Mouse (Mus musculus): ENCODE results near the gene Des. TPM values are rescaled to one million over a fixed set of nuclear protein-coding genes. Genes with fewer than 3 reads are reported as not detected.

Des gene
- polyA plus RNA-seq, 1 experiment from 2014 or later = not detected

GRCm38 (mm10) chr1:75338091-75338694 is 21.9 kb upstream of the Des start:
- H3K27ac ChIP-seq = no peak overlapping the region
- no peak overlapping the region for H3K4me3 ChIP-seq (ENCODE audit: inconsistent target)
- no peaks in the 10 kb centered on the region for H3K79me2 ChIP-seq (ENCODE audit: inconsistent target)
- no peaks in the 10 kb centered on the region for H3K36me3 ChIP-seq (ENCODE audit: inconsistent target)
- 34% methylated on average over 11 of the region's 11 CpGs for WGBS (ENCODE audit: missing documents)

- H3K36me3 ChIP-seq (ENCODE audit: inconsistent target) = no peaks in the 10 kb centered on the region
- no peak overlapping the region for H3K27ac ChIP-seq
- no peak overlapping the region for H3K4me3 ChIP-seq (ENCODE audit: inconsistent target)
- H3K79me2 ChIP-seq (ENCODE audit: inconsistent target) = no peaks in the 10 kb centered on the region
- 93% methylated on average over 9 of the region's 9 CpGs for WGBS (ENCODE audit: missing documents)
Measured at GRCm38 (mm10) chr1:75339337-75339736, 20.8 kb upstream of the Des start.

DNA sequence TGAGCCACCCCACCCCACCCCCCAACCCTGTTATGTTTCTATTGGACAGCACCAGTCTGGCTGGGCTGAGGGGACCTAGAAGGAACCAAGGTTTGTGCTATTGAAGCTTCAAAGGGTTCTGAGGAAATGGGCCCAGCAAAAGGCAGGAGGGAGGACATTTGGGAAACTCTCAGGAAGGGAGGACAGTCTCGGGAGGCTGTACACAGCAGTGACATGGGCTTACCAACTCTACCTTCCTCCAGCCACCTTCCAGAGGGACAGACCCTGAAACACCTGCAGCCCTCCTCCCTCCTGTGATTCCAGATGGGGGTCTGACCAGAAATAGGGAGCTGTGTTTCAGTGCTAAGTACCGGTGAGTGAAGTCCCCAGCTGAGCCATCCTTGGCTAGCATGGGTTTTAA is 19.6 kb upstream of the Des start:
- H3K36me3 ChIP-seq (ENCODE audit: inconsistent target) = no peaks in the 10 kb centered on the region
- H3K79me2 ChIP-seq (ENCODE audit: inconsistent target) = no peaks in the 10 kb centered on the region
- H3K27ac ChIP-seq = no peak overlapping the region
- H3K4me3 ChIP-seq (ENCODE audit: inconsistent target) = no peak overlapping the region
- 85% methylated on average over 2 of the region's 2 CpGs for WGBS (ENCODE audit: missing documents)

- H3K36me3 ChIP-seq (ENCODE audit: inconsistent target) = no peaks in the 10 kb centered on the region
- H3K4me3 ChIP-seq (ENCODE audit: inconsistent target) = no peak overlapping the region
- H3K27ac ChIP-seq = no peak overlapping the region
- WGBS (ENCODE audit: missing documents) = 3% methylated on average over 7 of the region's 8 CpGs
- no peaks in the 10 kb centered on the region for H3K79me2 ChIP-seq (ENCODE audit: inconsistent target)
Measured at GRCm38 (mm10) chr1:75342874-75343416, 17.2 kb upstream of the Des start.

DNA sequence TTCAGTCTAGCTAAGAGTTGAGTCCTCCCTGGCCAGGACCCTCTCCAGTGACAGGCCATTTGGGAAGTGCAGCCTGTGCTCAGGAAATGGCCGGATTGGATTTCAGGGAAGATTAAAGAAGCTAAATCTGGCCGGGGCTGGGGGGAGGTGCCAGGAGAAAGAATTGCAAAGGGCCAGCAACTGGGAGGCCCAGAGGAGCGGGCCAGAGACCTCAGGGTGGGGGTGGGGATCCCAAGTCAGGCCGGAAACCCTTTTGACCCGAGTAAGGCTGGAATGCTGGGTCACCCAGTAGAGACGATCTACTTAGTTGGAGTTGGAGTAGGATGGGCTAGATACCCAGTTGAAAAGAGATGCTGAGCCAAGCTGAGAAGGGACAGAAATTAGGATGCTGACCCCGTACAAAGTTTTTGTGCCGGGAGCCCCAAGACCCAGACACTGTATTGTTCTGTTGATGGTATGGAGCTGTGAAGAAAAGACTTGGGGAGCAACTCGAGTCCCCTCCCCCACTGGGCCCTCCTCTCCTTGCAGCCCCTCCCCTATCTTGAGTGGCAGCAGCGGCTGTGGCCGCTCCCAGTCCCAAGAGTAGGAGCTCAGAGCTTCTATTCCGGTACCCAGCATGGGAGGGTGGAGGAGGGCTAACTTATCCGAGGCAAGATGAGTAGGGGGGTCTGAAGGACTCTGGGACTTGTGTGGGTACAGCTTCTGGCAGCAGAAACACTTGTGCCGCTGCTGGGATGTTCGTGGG is 15.7 kb upstream of the Des start:
- WGBS (ENCODE audit: missing documents) = 48% methylated on average over 15 of the region's 15 CpGs
- Histone ChIP-seq H3K27ac (no peak overlapping the region), H3K79me2 (ENCODE audit: inconsistent target) (no peaks in the 10 kb centered on the region)

DNA sequence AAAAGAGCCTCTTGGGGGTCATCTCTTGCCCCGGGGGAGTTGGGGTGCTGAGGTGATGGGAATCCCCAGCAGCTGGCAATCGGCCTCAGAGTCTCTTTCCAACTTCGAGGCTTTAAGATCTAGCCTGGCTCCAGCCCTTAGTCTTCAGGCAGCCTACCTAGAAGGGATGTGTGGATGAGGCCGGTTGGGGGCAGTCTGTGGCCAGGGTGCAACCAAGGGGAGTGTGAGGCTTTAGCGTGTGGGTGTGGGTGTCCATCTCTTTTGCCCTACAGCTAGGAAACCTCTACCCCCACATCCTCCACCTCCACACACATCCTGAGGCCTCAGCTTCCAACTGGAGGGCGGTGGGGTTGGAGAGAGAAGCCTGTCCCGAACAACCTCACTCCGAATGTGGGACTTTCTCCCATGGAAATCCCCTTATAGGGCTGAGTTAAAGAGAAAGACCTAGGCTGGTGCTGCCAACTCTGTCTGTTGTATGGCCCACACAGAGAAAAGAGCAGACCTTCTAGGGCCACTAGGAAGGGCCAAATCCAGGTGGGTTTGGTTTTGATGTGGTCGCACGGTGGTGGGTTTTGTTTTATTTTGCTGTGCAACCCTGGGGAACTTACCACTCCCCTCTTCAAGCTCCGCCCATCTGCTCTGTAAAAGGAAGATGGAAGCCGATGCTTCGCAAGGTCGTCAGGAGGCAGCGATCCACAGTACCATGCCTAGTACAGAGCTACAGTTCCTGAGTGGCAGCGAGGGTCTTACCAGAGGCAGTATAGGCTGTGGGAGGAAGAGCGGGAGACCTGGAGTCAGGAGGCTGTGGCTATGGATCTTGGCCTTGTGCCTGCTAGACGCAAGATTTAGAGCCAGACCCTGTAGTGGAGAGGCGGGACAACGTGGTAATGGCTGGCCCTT is 14.8 kb upstream of the Des start:
- H3K4me3 ChIP-seq (ENCODE audit: inconsistent target) = no peak overlapping the region
- no peaks in the 10 kb centered on the region for H3K36me3 ChIP-seq (ENCODE audit: inconsistent target)
- no peaks in the 10 kb centered on the region for H3K79me2 ChIP-seq (ENCODE audit: inconsistent target)
- no peak overlapping the region for H3K27ac ChIP-seq
- WGBS (ENCODE audit: missing documents) = 73% methylated on average over 20 of the region's 20 CpGs

More for the DNA sequence above, 15.7 kb upstream of the Des start:
- H3K36me3 ChIP-seq (ENCODE audit: inconsistent target) = no peaks in the 10 kb centered on the region
- no peak overlapping the region for H3K4me3 ChIP-seq (ENCODE audit: inconsistent target)

DNA sequence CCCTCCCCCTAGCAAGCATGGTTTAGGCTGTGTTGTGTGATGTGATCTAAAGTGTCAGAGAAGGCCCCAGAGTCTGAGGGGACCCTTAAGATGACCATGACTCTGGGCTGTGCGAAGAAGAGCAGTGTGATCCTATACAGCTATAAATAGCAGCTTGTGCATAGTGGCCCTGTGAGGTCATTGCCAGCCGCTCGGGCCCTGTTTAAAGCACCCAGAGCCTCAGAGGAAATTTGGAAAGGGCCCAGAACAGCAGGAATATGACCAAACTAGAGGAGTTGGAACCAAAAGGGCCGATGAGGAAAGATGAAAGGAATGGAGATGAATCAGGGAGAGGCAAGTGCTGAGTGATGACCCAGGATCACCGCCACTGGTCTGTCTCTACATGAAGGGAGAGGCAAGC is 12.8 kb upstream of the Des start:
- Histone ChIP-seq H3K27ac (no peak overlapping the region), H3K79me2 (ENCODE audit: inconsistent target) (no peaks in the 10 kb centered on the region)
- 90% methylated on average over 5 of the region's 5 CpGs for WGBS (ENCODE audit: missing documents)

DNA sequence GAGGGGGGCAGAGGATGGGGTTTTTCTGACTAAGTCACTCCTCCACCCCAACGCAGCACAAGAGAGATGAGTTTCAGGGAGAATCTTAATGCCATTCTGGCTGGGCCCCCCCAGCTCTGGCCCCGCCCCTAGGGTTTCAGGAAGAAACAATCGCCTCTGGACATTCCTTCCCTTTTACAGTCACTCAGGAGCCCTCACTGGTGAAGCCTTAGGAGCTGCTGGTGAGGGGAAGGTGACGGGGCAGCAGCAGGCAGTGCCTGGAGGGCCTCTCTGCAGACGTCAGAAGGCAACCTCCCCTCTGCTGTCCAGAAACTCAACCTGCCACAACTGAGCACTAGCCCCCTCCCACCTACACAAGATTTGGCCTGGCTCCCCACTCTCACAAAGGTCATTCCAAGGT is 10.9 kb upstream of the Des start:
- H3K27ac ChIP-seq = no peak overlapping the region
- 68% methylated on average over 5 of the region's 5 CpGs for WGBS (ENCODE audit: missing documents)
- no peak overlapping the region for H3K4me3 ChIP-seq (ENCODE audit: inconsistent target)
- no peaks in the 10 kb centered on the region for H3K36me3 ChIP-seq (ENCODE audit: inconsistent target)
- no peaks in the 10 kb centered on the region for H3K79me2 ChIP-seq (ENCODE audit: inconsistent target)

More for the DNA sequence above, 12.8 kb upstream of the Des start:
- Histone ChIP-seq H3K36me3 (ENCODE audit: inconsistent target) (no peaks in the 10 kb centered on the region), H3K4me3 (ENCODE audit: inconsistent target) (no peak overlapping the region)

DNA sequence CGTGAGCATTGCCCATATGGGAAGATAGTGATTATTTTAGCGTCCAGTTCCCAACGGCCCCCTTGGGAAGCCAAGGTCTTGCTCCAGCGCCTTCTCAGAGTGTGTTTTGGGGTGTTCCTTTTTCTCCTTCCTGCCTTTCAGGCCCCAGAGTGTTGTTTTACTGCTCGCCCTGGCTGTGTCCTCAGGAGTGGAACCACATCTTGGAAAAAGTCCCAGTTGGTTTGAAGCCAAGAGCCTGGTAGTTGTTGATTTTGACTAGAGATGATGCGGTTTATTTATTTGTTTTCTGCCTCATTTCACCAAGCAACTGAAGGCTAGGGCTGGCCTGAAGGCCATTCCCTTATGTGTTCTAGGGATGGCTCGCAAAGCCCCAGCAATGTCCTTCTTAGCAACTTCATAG is 2.9 kb upstream of the Des start:
- H3K36me3 ChIP-seq (ENCODE audit: inconsistent target) = no peaks in the 10 kb centered on the region
- H3K4me3 ChIP-seq (ENCODE audit: inconsistent target) = no peak overlapping the region
- 71% methylated on average over 7 of the region's 7 CpGs for WGBS (ENCODE audit: missing documents)
- H3K27ac ChIP-seq = no peak overlapping the region
- H3K79me2 ChIP-seq (ENCODE audit: inconsistent target) = no peaks in the 10 kb centered on the region

DNA sequence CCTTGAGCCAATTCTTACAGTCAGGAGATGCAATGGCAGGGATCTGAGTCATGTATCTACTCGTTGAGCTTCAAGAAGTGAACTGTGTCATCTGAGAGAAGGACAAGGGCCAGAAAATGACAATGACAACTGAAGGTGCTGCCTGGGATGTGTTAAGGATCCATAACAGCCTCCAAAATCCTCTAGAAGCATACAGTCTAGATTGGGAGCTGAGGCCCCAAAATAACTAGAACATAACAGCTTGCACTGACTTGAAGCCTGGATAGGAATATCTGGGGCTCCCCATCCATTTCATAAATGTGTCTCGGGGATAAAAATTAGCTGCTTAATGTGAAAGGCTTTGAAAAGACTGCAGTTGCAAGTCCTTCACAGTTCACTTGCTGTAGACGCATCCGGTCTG is 2.1 kb upstream of the Des start:
- Histone ChIP-seq H3K4me3 (ENCODE audit: inconsistent target) (no peak overlapping the region), H3K27ac (no peak overlapping the region), H3K36me3 (ENCODE audit: inconsistent target) (no peaks in the 10 kb centered on the region), H3K79me2 (ENCODE audit: inconsistent target) (no peaks in the 10 kb centered on the region)
- 89% methylated on average over 4 of the region's 4 CpGs for WGBS (ENCODE audit: missing documents)

GRCm38 (mm10) chr1:75359346-75359745 is 783 bp upstream of the Des start:
- no peaks in the 10 kb centered on the region for H3K36me3 ChIP-seq (ENCODE audit: inconsistent target)
- H3K79me2 ChIP-seq (ENCODE audit: inconsistent target) = no peaks in the 10 kb centered on the region
- H3K4me3 ChIP-seq (ENCODE audit: inconsistent target) = no peak overlapping the region
- WGBS (ENCODE audit: missing documents) = 82% methylated on average over 12 of the region's 13 CpGs
- no peak overlapping the region for H3K27ac ChIP-seq

DNA sequence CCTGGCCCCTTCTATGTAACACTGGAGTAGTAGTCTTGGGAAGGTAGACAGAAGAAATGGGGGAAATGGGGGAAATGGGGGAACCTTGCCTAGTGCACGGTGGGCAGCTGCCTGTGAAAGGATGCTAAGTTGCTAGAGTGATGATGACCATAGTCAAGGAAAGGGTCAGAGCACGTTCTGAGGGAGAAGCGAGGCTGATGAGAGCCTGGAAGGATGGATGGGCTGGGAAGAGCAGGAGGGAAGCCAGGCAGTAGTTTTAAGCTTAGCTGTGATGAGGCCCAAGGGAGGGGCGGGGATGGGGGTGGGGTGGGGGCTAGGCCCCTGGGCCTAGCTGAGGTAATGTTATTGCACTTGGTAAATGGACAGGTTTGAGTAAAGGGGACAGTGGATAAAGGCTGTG is 994 bp downstream of the Des start:
- WGBS (ENCODE audit: missing documents) = 71% methylated on average over 4 of the region's 4 CpGs
- Histone ChIP-seq H3K4me3 (ENCODE audit: inconsistent target) (no peak overlapping the region), H3K27ac (no peak overlapping the region), H3K79me2 (ENCODE audit: inconsistent target) (no peaks in the 10 kb centered on the region), H3K36me3 (ENCODE audit: inconsistent target) (no peaks in the 10 kb centered on the region)

DNA sequence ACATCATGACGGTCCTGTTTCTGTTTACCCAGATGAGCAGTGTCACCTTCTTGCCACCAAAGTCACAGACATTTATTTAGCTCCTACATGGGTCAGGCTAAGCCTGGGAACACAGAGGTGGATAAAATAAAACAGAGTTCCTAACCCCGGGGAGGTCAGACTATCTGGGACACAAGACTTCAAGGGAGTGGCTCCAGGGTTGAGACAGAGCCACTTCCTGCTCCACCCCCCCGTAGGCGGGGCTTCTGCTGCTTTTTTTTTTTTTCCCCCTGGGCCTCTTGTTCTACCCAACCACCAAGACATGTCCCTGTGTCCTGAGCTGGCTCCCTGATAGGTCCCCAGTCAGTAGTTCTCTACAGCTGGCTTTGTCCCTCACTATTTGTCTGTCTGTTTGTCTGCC is 1.6 kb downstream of the Des start:
- no peaks in the 10 kb centered on the region for H3K79me2 ChIP-seq (ENCODE audit: inconsistent target)
- no peak overlapping the region for H3K27ac ChIP-seq
- no peaks in the 10 kb centered on the region for H3K36me3 ChIP-seq (ENCODE audit: inconsistent target)
- H3K4me3 ChIP-seq (ENCODE audit: inconsistent target) = no peak overlapping the region
- WGBS (ENCODE audit: missing documents) = 21% methylated on average over 4 of the region's 4 CpGs

- no peak overlapping the region for H3K4me3 ChIP-seq (ENCODE audit: inconsistent target)
- H3K79me2 ChIP-seq (ENCODE audit: inconsistent target) = no peaks in the 10 kb centered on the region
- no peak overlapping the region for H3K27ac ChIP-seq
- no peaks in the 10 kb centered on the region for H3K36me3 ChIP-seq (ENCODE audit: inconsistent target)
- 67% methylated on average over 2 of the region's 3 CpGs for WGBS (ENCODE audit: missing documents)
Measured at GRCm38 (mm10) chr1:75363868-75364267, 3.7 kb downstream of the Des start.

Data from macrophage (primary cell).